Mouse (Mus musculus): Measurements from ENCODE around the gene Bri3bp. TPM values are rescaled to one million over a fixed set of nuclear protein-coding genes. Genes with fewer than 3 reads are reported as not detected.

The Bri3bp gene
- polyA plus RNA-seq, 1 experiment from 2014 or later: 31.8 TPM

- Histone ChIP-seq H3K27me3 (ENCODE audit: control insufficient read depth, insufficient read depth, low read length) (no peaks in the 10 kb centered on the region), H3K4me2 (ENCODE audit: low read depth, low read length) (no peak overlapping the region), H3K9ac (ENCODE audit: low read length) (no peak overlapping the region), H3K4me3 (replicated peaks; ENCODE audit: low read length) (no peak overlapping the region), H3K4me1 (ENCODE audit: control insufficient read depth, insufficient read depth, low read length) (peaks cover 9% of the 10 kb centered on the region), H3K27ac (ENCODE audit: low read length) (no peak overlapping the region), H3K9me3 (replicated peaks; ENCODE audit: control insufficient read depth, low read length) (no peaks in the 10 kb centered on the region), H3K36me3 (ENCODE audit: control insufficient read depth, insufficient read depth, low read length) (no peaks in the 10 kb centered on the region)
- 56% methylated on average over 10 of the region's 10 CpGs for WGBS
- ATAC-seq (ENCODE audit: insufficient read depth, low FRiP score): no peak
These were observed 38.9 kb upstream of the Bri3bp start for GRCm38 (mm10) chr5:125402476-125402875.

- no peak for ATAC-seq (ENCODE audit: insufficient read depth, low FRiP score)
- WGBS: 60% methylated on average over 6 of the region's 6 CpGs
- no peak overlapping the region for H3K4me3 ChIP-seq (replicated peaks; ENCODE audit: low read length)
- no peak overlapping the region for H3K27ac ChIP-seq (ENCODE audit: low read length)
- no peak overlapping the region for H3K4me2 ChIP-seq (ENCODE audit: low read depth, low read length)
- H3K4me1 ChIP-seq (ENCODE audit: control insufficient read depth, insufficient read depth, low read length): peaks cover 9% of the 10 kb centered on the region
- no peaks in the 10 kb centered on the region for H3K36me3 ChIP-seq (ENCODE audit: control insufficient read depth, insufficient read depth, low read length)
- H3K9ac ChIP-seq (ENCODE audit: low read length): no peak overlapping the region
- no peaks in the 10 kb centered on the region for H3K27me3 ChIP-seq (ENCODE audit: control insufficient read depth, insufficient read depth, low read length)
- no peaks in the 10 kb centered on the region for H3K9me3 ChIP-seq (replicated peaks; ENCODE audit: control insufficient read depth, low read length)
These were observed 38.4 kb upstream of the Bri3bp start for GRCm38 (mm10) chr5:125402991-125403390.

GRCm38 (mm10) chr5:125403481-125404465 is 37.6 kb upstream of the Bri3bp start:
- no peak for ATAC-seq (ENCODE audit: insufficient read depth, low FRiP score)
- peak overlapping the region; percentile 27; the same call in 1 of the 2 replicates for H3K9ac ChIP-seq (ENCODE audit: low read length)
- peak overlapping the region; percentile 90 for H3K4me2 ChIP-seq (ENCODE audit: low read depth, low read length)
- no peaks in the 10 kb centered on the region for H3K9me3 ChIP-seq (replicated peaks; ENCODE audit: control insufficient read depth, low read length)
- H3K4me1 ChIP-seq (ENCODE audit: control insufficient read depth, insufficient read depth, low read length): peaks cover 9% of the 10 kb centered on the region
- H3K36me3 ChIP-seq (ENCODE audit: control insufficient read depth, insufficient read depth, low read length): no peaks in the 10 kb centered on the region
- no peak overlapping the region for H3K27ac ChIP-seq (ENCODE audit: low read length)
- H3K4me3 ChIP-seq (replicated peaks; ENCODE audit: low read length): peak overlapping the region; percentile 41
- no peaks in the 10 kb centered on the region for H3K27me3 ChIP-seq (ENCODE audit: control insufficient read depth, insufficient read depth, low read length)
- 13% methylated on average over 31 of the region's 31 CpGs for WGBS

- WGBS: 3% methylated on average over 7 of the region's 7 CpGs
- peaks cover 11% of the 10 kb centered on the region for H3K4me1 ChIP-seq (ENCODE audit: control insufficient read depth, insufficient read depth, low read length)
These were observed 36.8 kb upstream of the Bri3bp start for GRCm38 (mm10) chr5:125404536-125404902.

GRCm38 (mm10) chr5:125404903-125405545 is 36.3 kb upstream of the Bri3bp start:
- Histone ChIP-seq H3K4me2 (ENCODE audit: low read depth, low read length) (peak overlapping the region; percentile 90), H3K27me3 (ENCODE audit: control insufficient read depth, insufficient read depth, low read length) (no peaks in the 10 kb centered on the region), H3K4me3 (replicated peaks; ENCODE audit: low read length) (peak overlapping the region; percentile 71), H3K36me3 (ENCODE audit: control insufficient read depth, insufficient read depth, low read length) (no peaks in the 10 kb centered on the region), H3K4me1 (ENCODE audit: control insufficient read depth, insufficient read depth, low read length) (peaks cover 16% of the 10 kb centered on the region), H3K9ac (ENCODE audit: low read length) (peak overlapping the region; percentile 72), H3K9me3 (replicated peaks; ENCODE audit: control insufficient read depth, low read length) (no peaks in the 10 kb centered on the region), H3K27ac (ENCODE audit: low read length) (peak overlapping the region; percentile 92)
- 1% methylated on average over 28 of the region's 28 CpGs for WGBS
- peak; percentile 34; the same call in 1 of the 2 replicates for ATAC-seq (ENCODE audit: insufficient read depth, low FRiP score)

More at GRCm38 (mm10) chr5:125404536-125404902, 36.8 kb upstream of the Bri3bp start:
- peak overlapping the region; percentile 71 for H3K4me3 ChIP-seq (replicated peaks; ENCODE audit: low read length)
- peak overlapping the region; percentile 72 for H3K9ac ChIP-seq (ENCODE audit: low read length)
- H3K27me3 ChIP-seq (ENCODE audit: control insufficient read depth, insufficient read depth, low read length): no peaks in the 10 kb centered on the region
- no peak for ATAC-seq (ENCODE audit: insufficient read depth, low FRiP score)
- H3K4me2 ChIP-seq (ENCODE audit: low read depth, low read length): peak overlapping the region; percentile 90
- H3K9me3 ChIP-seq (replicated peaks; ENCODE audit: control insufficient read depth, low read length): no peaks in the 10 kb centered on the region
- peak overlapping the region; percentile 92 for H3K27ac ChIP-seq (ENCODE audit: low read length)
- H3K36me3 ChIP-seq (ENCODE audit: control insufficient read depth, insufficient read depth, low read length): no peaks in the 10 kb centered on the region

GRCm38 (mm10) chr5:125405546-125406248 is 35.7 kb upstream of the Bri3bp start:
- peak; percentile 68 for ATAC-seq (ENCODE audit: insufficient read depth, low FRiP score)
- H3K4me2 ChIP-seq (ENCODE audit: low read depth, low read length): peak overlapping the region; percentile 90
- peak overlapping the region; percentile 71 for H3K4me3 ChIP-seq (replicated peaks; ENCODE audit: low read length)
- peak overlapping the region; percentile 92 for H3K27ac ChIP-seq (ENCODE audit: low read length)
- H3K4me1 ChIP-seq (ENCODE audit: control insufficient read depth, insufficient read depth, low read length): peaks cover 18% of the 10 kb centered on the region
- H3K36me3 ChIP-seq (ENCODE audit: control insufficient read depth, insufficient read depth, low read length): no peaks in the 10 kb centered on the region
- no peaks in the 10 kb centered on the region for H3K27me3 ChIP-seq (ENCODE audit: control insufficient read depth, insufficient read depth, low read length)
- 1% methylated on average over 31 of the region's 31 CpGs for WGBS
- peak overlapping the region; percentile 79 for H3K9ac ChIP-seq (ENCODE audit: low read length)
- H3K9me3 ChIP-seq (replicated peaks; ENCODE audit: control insufficient read depth, low read length): no peaks in the 10 kb centered on the region

GRCm38 (mm10) chr5:125406322-125407016 is 34.9 kb upstream of the Bri3bp start:
- Histone ChIP-seq H3K4me2 (ENCODE audit: low read depth, low read length) (peak overlapping the region; percentile 69), H3K27me3 (ENCODE audit: control insufficient read depth, insufficient read depth, low read length) (no peaks in the 10 kb centered on the region), H3K9ac (ENCODE audit: low read length) (peak overlapping the region; percentile 79), H3K4me1 (ENCODE audit: control insufficient read depth, insufficient read depth, low read length) (peaks cover 18% of the 10 kb centered on the region), H3K27ac (ENCODE audit: low read length) (peak overlapping the region; percentile 90), H3K36me3 (ENCODE audit: control insufficient read depth, insufficient read depth, low read length) (no peaks in the 10 kb centered on the region), H3K4me3 (replicated peaks; ENCODE audit: low read length) (peak overlapping the region; percentile 71), H3K9me3 (replicated peaks; ENCODE audit: control insufficient read depth, low read length) (no peaks in the 10 kb centered on the region)
- peak; percentile 49 for ATAC-seq (ENCODE audit: insufficient read depth, low FRiP score)
- 2% methylated on average over 20 of the region's 20 CpGs for WGBS

GRCm38 (mm10) chr5:125407020-125407830 is 34.1 kb upstream of the Bri3bp start:
- no peak for ATAC-seq (ENCODE audit: insufficient read depth, low FRiP score)
- H3K4me3 ChIP-seq (replicated peaks; ENCODE audit: low read length): peak overlapping the region; percentile 71
- H3K27ac ChIP-seq (ENCODE audit: low read length): peak overlapping the region; percentile 90
- peaks cover 18% of the 10 kb centered on the region for H3K4me1 ChIP-seq (ENCODE audit: control insufficient read depth, insufficient read depth, low read length)
- no peaks in the 10 kb centered on the region for H3K36me3 ChIP-seq (ENCODE audit: control insufficient read depth, insufficient read depth, low read length)
- no peaks in the 10 kb centered on the region for H3K9me3 ChIP-seq (replicated peaks; ENCODE audit: control insufficient read depth, low read length)
- no peaks in the 10 kb centered on the region for H3K27me3 ChIP-seq (ENCODE audit: control insufficient read depth, insufficient read depth, low read length)
- 53% methylated on average over 13 of the region's 13 CpGs for WGBS
- H3K4me2 ChIP-seq (ENCODE audit: low read depth, low read length): peak overlapping the region; percentile 69
- H3K9ac ChIP-seq (ENCODE audit: low read length): peak overlapping the region; percentile 79
